Mouse (Mus musculus): Measurements from ENCODE around the gene Lyz1.
"Not testable (repeated sequence)": the region's sequence is repeated elsewhere in the genome, so short reads cannot be mapped to it uniquely, and the experiment has no call there.

Lyz1 gene

GRCm38 (mm10) chr10:117292671-117293070 is at the start of gene Lyz1:
TSS of gene Lyz1 (minus strand) at chr10:117292868.
- DNase-seq = no peak

- no peak for DNase-seq
These were observed 49.7 kb upstream of the Lyz1 start for GRCm38 (mm10) chr10:117342406-117342805.

GRCm38 (mm10) chr10:117341029-117341428 is 48.4 kb upstream of the Lyz1 start:
- no peak for DNase-seq

- no peak for DNase-seq
These were observed 46.6 kb upstream of the Lyz1 start for GRCm38 (mm10) chr10:117339241-117339640.

- no peak for DNase-seq
These were observed 45.3 kb upstream of the Lyz1 start for GRCm38 (mm10) chr10:117337946-117338345.

- no peak for DNase-seq
These were observed 43.0 kb upstream of the Lyz1 start for GRCm38 (mm10) chr10:117335649-117336048.

- DNase-seq = no peak
These were observed 37.9 kb upstream of the Lyz1 start for GRCm38 (mm10) chr10:117330521-117330920.

GRCm38 (mm10) chr10:117323782-117324181 is 31.1 kb upstream of the Lyz1 start:
- DNase-seq = no peak

GRCm38 (mm10) chr10:117322630-117323029 is 30.0 kb upstream of the Lyz1 start:
- DNase-seq = no peak

- no peak for DNase-seq
These were observed 27.9 kb upstream of the Lyz1 start for GRCm38 (mm10) chr10:117320571-117320981.

- DNase-seq = no peak
These were observed 23.7 kb upstream of the Lyz1 start for GRCm38 (mm10) chr10:117316391-117316790.

GRCm38 (mm10) chr10:117313133-117313532 is 20.5 kb upstream of the Lyz1 start:
- DNase-seq = no peak

- no peak for DNase-seq
These were observed 19.5 kb upstream of the Lyz1 start for GRCm38 (mm10) chr10:117312168-117312567.

- DNase-seq = no peak
These were observed 11.7 kb upstream of the Lyz1 start for GRCm38 (mm10) chr10:117304371-117304770.

GRCm38 (mm10) chr10:117301688-117302087 is 9.0 kb upstream of the Lyz1 start:
- no peak for DNase-seq

- DNase-seq = no peak
These were observed 7.3 kb upstream of the Lyz1 start for GRCm38 (mm10) chr10:117299901-117300520.

- DNase-seq = no peak
These were observed 6.4 kb upstream of the Lyz1 start for GRCm38 (mm10) chr10:117299106-117299505.

- no peak for DNase-seq
These were observed 5.7 kb upstream of the Lyz1 start for GRCm38 (mm10) chr10:117298336-117298735.

- DNase-seq = not testable (repeated sequence)
These were observed 1.7 kb downstream of the Lyz1 start for GRCm38 (mm10) chr10:117290936-117291335.

GRCm38 (mm10) chr10:117290046-117290870 is 2.4 kb downstream of the Lyz1 start:
- DNase-seq = no peak

- not testable (repeated sequence) for DNase-seq
These were observed 3.6 kb downstream of the Lyz1 start for GRCm38 (mm10) chr10:117289034-117289505.

- no peak for DNase-seq
These were observed 4.3 kb downstream of the Lyz1 start for GRCm38 (mm10) chr10:117288197-117289033.

- no peak for DNase-seq
These were observed 5.3 kb downstream of the Lyz1 start for GRCm38 (mm10) chr10:117287226-117287850.

Measured in cerebellum, postnatal 14 days (tissue).